Mouse (Mus musculus) testis, adult 2 months (tissue): ENCODE results near the gene Hmgn2.

ENCODE experiments used
- CTCF ChIP-seq: fragments of 200-500 bp; IDR thresholded peaks from 2 replicates; pipeline ENCODE4 v1.5.1; 2012; ENCODE audit warnings: low read depth, mild to moderate bottlenecking, inconsistent platforms, low read length, moderate library complexity; ENCODE audit not compliant: control insufficient read depth, insufficient read depth, insufficient replicate concordance
- POLR2A ChIP-seq: fragments of 200-500 bp; IDR thresholded peaks from 2 replicates; pipeline ENCODE4 v1.6.1; 2012; ENCODE audit warnings: low read depth, mild to moderate bottlenecking, inconsistent platforms, low read length, moderate library complexity; ENCODE audit not compliant: control insufficient read depth

GRCm38 (mm10) chr4:134001710-134002109 is 33.3 kb upstream of the Hmgn2 start:
- TF ChIP-seq CTCF (no peak), POLR2A (no peak)
